Mouse (Mus musculus): ENCODE results near the gene Tshz2. TPM values are rescaled to one million over a fixed set of nuclear protein-coding genes. Genes with fewer than 3 reads are reported as not detected.

Tshz2 gene
- polyA plus RNA-seq, 1 experiment from 2014 or later = 2.5 TPM

GRCm38 (mm10) chr2:169593742-169594141 is 39.1 kb upstream of the Tshz2 start:
- H3K4me3 ChIP-seq (ENCODE audit: low read depth, low read length) = no peak overlapping the region
- no peaks in the 10 kb centered on the region for H3K36me3 ChIP-seq (ENCODE audit: control insufficient read depth, insufficient read depth, low read length)
- H3K27me3 ChIP-seq (ENCODE audit: control insufficient read depth, insufficient read depth, low read length) = no peaks in the 10 kb centered on the region
- H3K4me2 ChIP-seq (ENCODE audit: low read depth, low read length, severe bottlenecking) = no peak overlapping the region
- 78% methylated on average over 3 of the region's 3 CpGs for WGBS
- H3K27ac ChIP-seq (ENCODE audit: low read depth, low read length) = no peak overlapping the region
- H3K9me3 ChIP-seq (ENCODE audit: control insufficient read depth, low read length) = no peaks in the 10 kb centered on the region
- no peak overlapping the region for H3K9ac ChIP-seq (ENCODE audit: low read length)
- no peaks in the 10 kb centered on the region for H3K4me1 ChIP-seq (replicated peaks; ENCODE audit: control insufficient read depth, insufficient read depth, low read length)
- DNase-seq (ENCODE audit: low spot score) (no peak), ATAC-seq (replicated peaks; ENCODE audit: low FRiP score) (no peak)

- DNase-seq (ENCODE audit: low spot score) (no peak), ATAC-seq (replicated peaks; ENCODE audit: low FRiP score) (no peak)
- H3K9ac ChIP-seq (ENCODE audit: low read length) = no peak overlapping the region
- H3K4me2 ChIP-seq (ENCODE audit: low read depth, low read length, severe bottlenecking) = no peak overlapping the region
- WGBS = 58% methylated on average over 6 of the region's 6 CpGs
- no peaks in the 10 kb centered on the region for H3K36me3 ChIP-seq (ENCODE audit: control insufficient read depth, insufficient read depth, low read length)
- no peaks in the 10 kb centered on the region for H3K27me3 ChIP-seq (ENCODE audit: control insufficient read depth, insufficient read depth, low read length)
- H3K9me3 ChIP-seq (ENCODE audit: control insufficient read depth, low read length) = no peaks in the 10 kb centered on the region
- no peak overlapping the region for H3K27ac ChIP-seq (ENCODE audit: low read depth, low read length)
- no peak overlapping the region for H3K4me3 ChIP-seq (ENCODE audit: low read depth, low read length)
- no peaks in the 10 kb centered on the region for H3K4me1 ChIP-seq (replicated peaks; ENCODE audit: control insufficient read depth, insufficient read depth, low read length)
These were observed 35.5 kb upstream of the Tshz2 start for GRCm38 (mm10) chr2:169597357-169597756.

DNA sequence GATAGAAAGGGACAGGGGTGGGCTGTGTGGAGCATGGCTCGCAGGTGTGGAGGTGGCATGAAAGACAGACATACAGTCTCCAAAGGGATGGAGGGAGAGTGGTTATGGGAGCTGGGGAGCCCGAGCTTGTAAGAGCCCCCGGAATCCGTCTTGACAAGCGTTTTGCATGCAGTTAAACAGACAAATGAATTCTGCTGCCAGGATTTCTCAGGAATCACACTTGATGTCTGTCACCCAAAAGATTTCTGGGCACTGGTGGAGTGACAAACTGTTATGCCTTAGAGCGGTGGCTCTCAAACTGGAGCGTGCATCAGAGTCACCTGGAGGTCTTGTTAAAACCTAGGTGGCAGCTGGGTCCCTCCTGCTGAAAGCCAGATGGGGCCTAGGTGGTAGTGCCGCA is 34.8 kb upstream of the Tshz2 start:
- no peaks in the 10 kb centered on the region for H3K9me3 ChIP-seq (ENCODE audit: control insufficient read depth, low read length)
- DNase-seq (ENCODE audit: low spot score) (no peak), ATAC-seq (replicated peaks; ENCODE audit: low FRiP score) (no peak)
- H3K4me1 ChIP-seq (replicated peaks; ENCODE audit: control insufficient read depth, insufficient read depth, low read length) = no peaks in the 10 kb centered on the region
- H3K9ac ChIP-seq (ENCODE audit: low read length) = no peak overlapping the region
- no peak overlapping the region for H3K27ac ChIP-seq (ENCODE audit: low read depth, low read length)
- H3K4me2 ChIP-seq (ENCODE audit: low read depth, low read length, severe bottlenecking) = no peak overlapping the region
- no peaks in the 10 kb centered on the region for H3K27me3 ChIP-seq (ENCODE audit: control insufficient read depth, insufficient read depth, low read length)
- WGBS = 87% methylated on average over 8 of the region's 8 CpGs
- no peak overlapping the region for H3K4me3 ChIP-seq (ENCODE audit: low read depth, low read length)
- H3K36me3 ChIP-seq (ENCODE audit: control insufficient read depth, insufficient read depth, low read length) = no peaks in the 10 kb centered on the region

DNA sequence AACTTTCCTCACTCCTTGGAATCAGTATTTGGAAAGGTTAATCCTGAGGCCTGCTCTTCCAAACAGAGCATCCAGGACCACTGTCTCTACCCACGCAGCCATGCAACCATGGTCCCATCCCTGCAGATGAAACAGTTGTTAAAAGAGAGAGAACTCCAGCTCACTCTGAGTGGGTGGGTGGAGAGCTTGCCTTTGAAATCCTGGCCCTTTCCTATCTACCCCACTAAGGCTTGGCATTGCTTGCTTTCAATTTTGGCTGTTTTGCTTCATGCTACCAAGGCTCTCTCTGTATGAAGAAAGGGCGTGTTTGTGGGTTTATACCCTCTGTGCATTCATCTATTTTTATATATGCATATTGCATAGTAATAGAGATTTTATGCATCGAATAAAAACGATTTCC is 33.2 kb upstream of the Tshz2 start:
- Histone ChIP-seq H3K4me1 (replicated peaks; ENCODE audit: control insufficient read depth, insufficient read depth, low read length) (no peaks in the 10 kb centered on the region), H3K9me3 (ENCODE audit: control insufficient read depth, low read length) (no peaks in the 10 kb centered on the region), H3K4me3 (ENCODE audit: low read depth, low read length) (no peak overlapping the region), H3K4me2 (ENCODE audit: low read depth, low read length, severe bottlenecking) (no peak overlapping the region), H3K27me3 (ENCODE audit: control insufficient read depth, insufficient read depth, low read length) (no peaks in the 10 kb centered on the region), H3K36me3 (ENCODE audit: control insufficient read depth, insufficient read depth, low read length) (no peaks in the 10 kb centered on the region), H3K27ac (ENCODE audit: low read depth, low read length) (no peak overlapping the region), H3K9ac (ENCODE audit: low read length) (no peak overlapping the region)
- ATAC-seq (replicated peaks; ENCODE audit: low FRiP score) = no peak
- DNase-seq (ENCODE audit: low spot score) = no peak
- WGBS = 88% methylated on average over 4 of the region's 4 CpGs

DNA sequence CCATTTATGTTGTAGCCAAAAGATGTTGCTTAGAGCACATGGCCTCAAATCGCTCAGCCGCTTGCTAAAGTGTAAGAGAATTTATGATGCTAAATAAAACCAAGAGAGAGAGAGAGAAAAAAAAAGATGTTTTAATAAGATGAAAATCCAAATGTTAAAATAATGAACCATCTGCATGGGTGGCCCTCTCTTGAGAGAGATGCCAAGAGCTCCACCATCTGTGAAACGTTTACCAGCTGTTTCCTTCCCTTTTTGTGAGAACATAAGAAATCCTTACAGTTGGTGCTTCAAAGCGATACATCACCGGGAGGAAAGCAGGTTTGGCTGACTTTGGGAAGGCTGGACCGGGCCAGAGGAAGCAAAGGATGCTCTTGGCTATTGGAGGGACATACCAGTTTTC is 32.6 kb upstream of the Tshz2 start:
- Histone ChIP-seq H3K27me3 (ENCODE audit: control insufficient read depth, insufficient read depth, low read length) (no peaks in the 10 kb centered on the region), H3K4me1 (replicated peaks; ENCODE audit: control insufficient read depth, insufficient read depth, low read length) (no peaks in the 10 kb centered on the region), H3K9ac (ENCODE audit: low read length) (no peak overlapping the region), H3K4me2 (ENCODE audit: low read depth, low read length, severe bottlenecking) (no peak overlapping the region), H3K36me3 (ENCODE audit: control insufficient read depth, insufficient read depth, low read length) (no peaks in the 10 kb centered on the region), H3K4me3 (ENCODE audit: low read depth, low read length) (no peak overlapping the region), H3K9me3 (ENCODE audit: control insufficient read depth, low read length) (no peaks in the 10 kb centered on the region), H3K27ac (ENCODE audit: low read depth, low read length) (no peak overlapping the region)
- DNase-seq (ENCODE audit: low spot score) = no peak
- no peak for ATAC-seq (replicated peaks; ENCODE audit: low FRiP score)
- WGBS = 84% methylated on average over 6 of the region's 6 CpGs

GRCm38 (mm10) chr2:169606901-169607678 is 25.7 kb upstream of the Tshz2 start:
- Histone ChIP-seq H3K4me3 (ENCODE audit: low read depth, low read length) (no peak overlapping the region), H3K36me3 (ENCODE audit: control insufficient read depth, insufficient read depth, low read length) (no peaks in the 10 kb centered on the region), H3K9me3 (ENCODE audit: control insufficient read depth, low read length) (no peaks in the 10 kb centered on the region), H3K4me1 (replicated peaks; ENCODE audit: control insufficient read depth, insufficient read depth, low read length) (peaks cover 2% of the 10 kb centered on the region; the same call in 1 of the 2 replicates), H3K9ac (ENCODE audit: low read length) (no peak overlapping the region), H3K27ac (ENCODE audit: low read depth, low read length) (no peak overlapping the region), H3K27me3 (ENCODE audit: control insufficient read depth, insufficient read depth, low read length) (no peaks in the 10 kb centered on the region), H3K4me2 (ENCODE audit: low read depth, low read length, severe bottlenecking) (no peak overlapping the region)
- ATAC-seq (replicated peaks; ENCODE audit: low FRiP score) (no peak), DNase-seq (ENCODE audit: low spot score) (no peak)
- WGBS = 81% methylated on average over 13 of the region's 13 CpGs

DNA sequence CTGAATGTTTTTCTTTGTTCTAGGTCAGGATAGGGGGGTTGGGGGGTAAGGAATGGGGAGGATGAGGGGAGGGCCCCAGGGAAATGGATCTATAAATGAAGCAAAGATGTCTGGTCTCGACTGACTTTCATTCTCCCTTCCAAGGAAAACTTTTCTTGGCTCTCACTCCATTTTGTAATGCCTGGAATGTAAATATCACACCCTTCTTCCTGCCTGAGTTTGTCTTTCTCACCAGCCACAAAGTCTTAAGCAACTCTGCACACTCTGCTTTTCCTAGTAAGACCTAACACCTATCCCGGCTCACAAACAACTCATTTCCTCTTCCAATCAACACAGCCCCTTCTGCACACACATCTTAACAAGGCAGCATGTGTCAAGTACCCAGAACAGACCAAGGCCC is 25.0 kb upstream of the Tshz2 start:
- H3K27ac ChIP-seq (ENCODE audit: low read depth, low read length) = no peak overlapping the region
- H3K4me2 ChIP-seq (ENCODE audit: low read depth, low read length, severe bottlenecking) = no peak overlapping the region
- H3K27me3 ChIP-seq (ENCODE audit: control insufficient read depth, insufficient read depth, low read length) = no peaks in the 10 kb centered on the region
- peaks cover 2% of the 10 kb centered on the region; the same call in 1 of the 2 replicates for H3K4me1 ChIP-seq (replicated peaks; ENCODE audit: control insufficient read depth, insufficient read depth, low read length)
- no peak overlapping the region for H3K4me3 ChIP-seq (ENCODE audit: low read depth, low read length)
- no peaks in the 10 kb centered on the region for H3K9me3 ChIP-seq (ENCODE audit: control insufficient read depth, low read length)
- no peak overlapping the region for H3K9ac ChIP-seq (ENCODE audit: low read length)
- H3K36me3 ChIP-seq (ENCODE audit: control insufficient read depth, insufficient read depth, low read length) = no peaks in the 10 kb centered on the region
- no peak for ATAC-seq (replicated peaks; ENCODE audit: low FRiP score)
- 71% methylated on average over 2 of the region's 2 CpGs for WGBS
- no peak for DNase-seq (ENCODE audit: low spot score)

GRCm38 (mm10) chr2:169609956-169610355 is 22.9 kb upstream of the Tshz2 start:
- H3K27ac ChIP-seq (ENCODE audit: low read depth, low read length) = no peak overlapping the region
- no peak for DNase-seq (ENCODE audit: low spot score)

GRCm38 (mm10) chr2:169610882-169611281 is 21.9 kb upstream of the Tshz2 start:
- 90% methylated on average over 8 of the region's 8 CpGs for WGBS
- Histone ChIP-seq H3K4me1 (replicated peaks; ENCODE audit: control insufficient read depth, insufficient read depth, low read length) (peaks cover 2% of the 10 kb centered on the region; the same call in 1 of the 2 replicates), H3K9me3 (ENCODE audit: control insufficient read depth, low read length) (no peaks in the 10 kb centered on the region), H3K36me3 (ENCODE audit: control insufficient read depth, insufficient read depth, low read length) (no peaks in the 10 kb centered on the region), H3K9ac (ENCODE audit: low read length) (no peak overlapping the region), H3K4me2 (ENCODE audit: low read depth, low read length, severe bottlenecking) (no peak overlapping the region), H3K27ac (ENCODE audit: low read depth, low read length) (no peak overlapping the region), H3K4me3 (ENCODE audit: low read depth, low read length) (no peak overlapping the region), H3K27me3 (ENCODE audit: control insufficient read depth, insufficient read depth, low read length) (no peaks in the 10 kb centered on the region)
- DNase-seq (ENCODE audit: low spot score) (no peak), ATAC-seq (replicated peaks; ENCODE audit: low FRiP score) (no peak)

More at GRCm38 (mm10) chr2:169609956-169610355, 22.9 kb upstream of the Tshz2 start:
- Histone ChIP-seq H3K4me1 (replicated peaks; ENCODE audit: control insufficient read depth, insufficient read depth, low read length) (peaks cover 2% of the 10 kb centered on the region; the same call in 1 of the 2 replicates), H3K9me3 (ENCODE audit: control insufficient read depth, low read length) (no peaks in the 10 kb centered on the region), H3K9ac (ENCODE audit: low read length) (no peak overlapping the region), H3K36me3 (ENCODE audit: control insufficient read depth, insufficient read depth, low read length) (no peaks in the 10 kb centered on the region), H3K4me3 (ENCODE audit: low read depth, low read length) (no peak overlapping the region), H3K4me2 (ENCODE audit: low read depth, low read length, severe bottlenecking) (no peak overlapping the region), H3K27me3 (ENCODE audit: control insufficient read depth, insufficient read depth, low read length) (no peaks in the 10 kb centered on the region)
- 53% methylated on average over 13 of the region's 13 CpGs for WGBS
- ATAC-seq (replicated peaks; ENCODE audit: low FRiP score) = no peak
